Mouse (Mus musculus) testis, adult 2 months (tissue): Measurements from ENCODE around the gene Snrpf.

Source experiments
- CTCF ChIP-seq: fragments of 200-500 bp; IDR thresholded peaks from 2 replicates; pipeline ENCODE4 v1.5.1; 2012; ENCODE audit warnings: low read depth, mild to moderate bottlenecking, inconsistent platforms, low read length, moderate library complexity; ENCODE audit not compliant: control insufficient read depth, insufficient read depth, insufficient replicate concordance
- POLR2A ChIP-seq: fragments of 200-500 bp; IDR thresholded peaks from 2 replicates; pipeline ENCODE4 v1.6.1; 2012; ENCODE audit warnings: low read depth, mild to moderate bottlenecking, inconsistent platforms, low read length, moderate library complexity; ENCODE audit not compliant: control insufficient read depth

DNA sequence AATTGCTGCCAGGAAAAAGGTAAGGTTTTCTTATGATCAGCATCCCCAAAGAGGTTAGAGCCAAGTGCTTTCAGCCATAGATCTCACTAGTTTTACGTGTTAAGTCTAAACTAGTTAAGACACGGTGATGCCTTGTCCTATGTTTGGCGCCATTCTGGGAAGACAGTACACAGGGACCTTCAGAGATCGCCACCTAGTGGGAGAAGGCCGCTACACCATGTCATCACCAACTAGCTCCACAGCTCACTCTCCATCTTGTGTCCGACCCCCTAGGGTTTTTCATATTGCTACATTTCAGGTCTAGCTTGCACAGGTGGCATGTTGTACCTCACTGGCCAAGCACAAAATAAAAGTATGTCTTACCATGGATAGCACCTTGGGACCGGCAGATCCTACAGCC is 40.5 kb downstream of the Snrpf start:
- TF ChIP-seq CTCF (peak; percentile 91; the same call in 1 of the 2 replicates), POLR2A (no peak)
